Mouse (Mus musculus) kidney, adult 2 months (tissue): ENCODE data around the gene Trp53tg5.

ENCODE experiments used
- CTCF ChIP-seq: fragments of 200-500 bp; conservative IDR thresholded peaks from 2 replicates; pipeline ENCODE4 v1.5.1; 2011; ENCODE audit warnings: low read depth, mild to moderate bottlenecking, control low read depth, low read length, moderate library complexity, mixed read lengths; ENCODE audit not compliant: insufficient read depth, insufficient read length
- POLR2A ChIP-seq: fragments of 200-500 bp; IDR thresholded peaks from one replicate; pipeline ENCODE4 v1.6.1; 2011; ENCODE audit warnings: low read depth, low read length, control low read depth

DNA sequence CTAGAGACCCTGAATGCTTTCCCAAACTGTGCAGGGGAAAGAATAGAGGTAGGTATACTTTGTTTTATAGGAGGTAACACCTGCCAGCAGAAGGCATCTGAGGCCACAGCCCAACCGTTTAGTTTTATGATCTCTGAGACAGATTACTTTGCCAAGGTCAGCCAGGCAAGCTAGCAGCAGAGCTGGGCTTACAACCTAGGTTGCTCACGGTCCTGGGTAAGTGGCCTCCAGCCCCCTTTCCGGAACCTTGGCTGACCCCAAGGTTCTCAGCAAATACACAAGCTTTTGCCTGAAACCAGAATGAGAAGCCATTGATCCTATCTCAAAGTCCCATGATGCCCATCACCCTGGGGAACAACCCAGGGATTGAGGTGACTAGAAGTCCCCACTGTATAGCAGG, 38.8 kb downstream of the Trp53tg5 start:
- TF ChIP-seq CTCF (no peak), POLR2A (no peak)
